Mouse (Mus musculus): ENCODE data around the gene Cbfa2t3.

GRCm38 (mm10) chr8:122654768-122655167, 44.1 kb downstream of the Cbfa2t3 start:
- no peak for TF ChIP-seq CTCF (IDR thresholded peaks at IDR 0.05; ENCODE audit: control insufficient read depth, insufficient read depth, low read length)
- no peak for TF ChIP-seq POLR2A (IDR thresholded peaks at IDR 0.05; ENCODE audit: borderline replicate concordance, control insufficient read depth, low read depth, low read length)
